Mouse (Mus musculus) lung, adult 2 months (tissue): ENCODE measurements around the gene Spef2.

ENCODE experiments used
- CTCF ChIP-seq: fragments of 200-500 bp; IDR thresholded peaks from 2 replicates; pipeline ENCODE4 v1.5.1; 2011; ENCODE audit warnings: mild to moderate bottlenecking, low read length, control low read depth; ENCODE audit not compliant: insufficient read depth
- POLR2A ChIP-seq: fragments of 200-500 bp; IDR thresholded peaks from 2 replicates; pipeline ENCODE4 v1.6.1; 2011; ENCODE audit warnings: low read depth, mild to moderate bottlenecking, control low read depth, low read length, borderline replicate concordance; ENCODE audit errors: extremely low read depth

DNA sequence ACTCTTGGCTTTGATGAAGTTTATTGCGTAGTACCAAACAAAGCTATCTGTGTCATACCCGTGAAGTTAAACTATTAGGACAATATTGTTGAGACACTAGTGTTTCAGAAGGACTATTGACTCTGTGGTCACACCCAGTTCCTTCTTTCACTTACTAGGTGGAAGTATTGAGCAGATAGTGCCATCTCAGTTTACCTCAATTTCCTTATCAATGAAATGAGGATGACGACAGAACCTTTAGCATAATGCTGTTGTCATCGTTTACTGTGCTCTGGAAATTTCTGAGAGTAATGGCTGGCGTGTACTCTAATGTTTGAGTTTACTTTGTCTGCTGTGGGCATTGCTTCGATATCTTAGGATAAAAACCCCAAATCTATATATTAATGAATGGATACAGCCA is 117.0 kb downstream of the Spef2 start:
- TF ChIP-seq POLR2A (no peak), CTCF (no peak)
